In the genomic region with DNA sequence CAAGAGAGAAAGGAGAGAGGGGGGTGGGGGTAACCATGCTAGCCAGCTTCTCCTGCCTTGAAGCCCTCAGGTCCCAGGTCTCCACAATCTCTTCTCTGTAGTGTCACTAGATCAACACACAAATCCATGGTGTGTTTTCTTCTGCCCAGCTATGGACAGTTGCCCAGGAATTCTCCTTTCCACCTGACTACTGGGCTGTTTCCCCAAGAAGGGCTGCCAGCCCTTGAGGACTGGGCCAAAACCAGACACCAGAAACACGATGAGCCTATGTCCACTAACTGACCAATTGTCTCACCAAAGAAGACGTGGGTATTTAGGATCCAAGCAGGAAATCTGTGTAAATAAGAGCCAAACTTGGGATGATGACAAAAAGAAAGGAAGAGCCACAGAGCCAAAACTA, we compare ENCODE assay signal across 15 mouse cellular contexts. TPM values are rescaled to one million over a fixed set of nuclear protein-coding genes. Genes with fewer than 3 reads are reported as not detected.
A peak's percentile ranks its signal among the peaks of the same experiment; 100 is the strongest.
DNase-seq lines count a peak whose midpoint lies in the region.
"Had no signal": no experiment of that assay in that cellular context is flagged by ENCODE, and none has a peak within 500 bp of the region (broad histone marks: within the 10 kb centered on the region; RNA-seq: fewer than 3 reads in every experiment).

No protein-coding gene starts in this region.

- peak; percentile 3 for DNase-seq in gastrocnemius, adult 18-20 months (ENCODE audit: low spot score)
- DNase-seq in gastrocnemius, adult 8-10 months (ENCODE audit: low spot score in 2 of 2) = no peak
- DNase-seq in left cerebral cortex, postnatal 4 days = peak; percentile 7
- no peak for DNase-seq in left cerebral cortex, adult 9 months (ENCODE audit: low spot score in 2 of 2)
- peak; percentile 69 to 75 for DNase-seq in cerebellum, postnatal 14 days
- DNase-seq in heart, postnatal 4 days = peak; percentile 5
- no peak for DNase-seq in kidney, adult 11 months
- no peak for DNase-seq in c-Kit-positive CD71-positive TER-119-positive erythroid progenitor cells, embryonic 14.5 days (ENCODE audit: low spot score)
- DNase-seq: kidney, adult 2 months; kidney, postnatal 10 days; liver; liver, postnatal 0 days; lung, postnatal 10 days; right cerebral cortex, adult 18-20 months; thymus, postnatal 14 days had no signal

- intact Hi-C loops in left cerebral cortex, postnatal 4 days (cut with DNase I) = no loop called here

RNA-seq across cellular contexts. Expression of a gene that starts 36.6 kb away (rescaled TPM):
- total RNA-seq in gastrocnemius, adult 18-20 months (2021) = under 1 TPM; 0.43 to 0.55 TPM
- under 1 TPM; 0.46 to 0.87 (median 0.68) TPM for total RNA-seq in gastrocnemius, adult 8-10 months (2022)
- total RNA-seq in left cerebral cortex, postnatal 4 days (2021) = 1 to 10 TPM; 7.6 to 8.4 TPM
- total RNA-seq in heart, postnatal 4 days (2021) = 10 to 100 TPM; 82.6 to 92.9 TPM

Comparison
In these comparisons a context has a peak if more than half of its experiments do, and no peak if none do; other contexts are left out.
1. DNase-seq: peak in gastrocnemius, adult 18-20 months (single experiment), left cerebral cortex, postnatal 4 days (single experiment), cerebellum, postnatal 14 days (2 of 2) and heart, postnatal 4 days (single experiment); none in gastrocnemius, adult 8-10 months (0 of 2), left cerebral cortex, adult 9 months (0 of 2), kidney, adult 11 months (single experiment) and c-Kit-positive CD71-positive TER-119-positive erythroid progenitor cells, embryonic 14.5 days (single experiment).
2. RNA of a gene that starts 36.6 kb away (total RNA-seq): 82.6 to 92.9 TPM in heart, postnatal 4 days; 7.6 to 8.4 TPM in left cerebral cortex, postnatal 4 days, 0.46 to 0.87 TPM in gastrocnemius, adult 8-10 months and 0.43 to 0.55 TPM in gastrocnemius, adult 18-20 months; every median in the first group is over 4 times any median in the second.